Mouse (Mus musculus): Measurements from ENCODE around the gene Timp4.
A peak's percentile ranks its signal among the peaks of the same experiment; 100 is the strongest.
"Not testable (repeated sequence)": the region's sequence is repeated elsewhere in the genome, so short reads cannot be mapped to it uniquely, and the experiment has no call there.

Gene Timp4

DNA sequence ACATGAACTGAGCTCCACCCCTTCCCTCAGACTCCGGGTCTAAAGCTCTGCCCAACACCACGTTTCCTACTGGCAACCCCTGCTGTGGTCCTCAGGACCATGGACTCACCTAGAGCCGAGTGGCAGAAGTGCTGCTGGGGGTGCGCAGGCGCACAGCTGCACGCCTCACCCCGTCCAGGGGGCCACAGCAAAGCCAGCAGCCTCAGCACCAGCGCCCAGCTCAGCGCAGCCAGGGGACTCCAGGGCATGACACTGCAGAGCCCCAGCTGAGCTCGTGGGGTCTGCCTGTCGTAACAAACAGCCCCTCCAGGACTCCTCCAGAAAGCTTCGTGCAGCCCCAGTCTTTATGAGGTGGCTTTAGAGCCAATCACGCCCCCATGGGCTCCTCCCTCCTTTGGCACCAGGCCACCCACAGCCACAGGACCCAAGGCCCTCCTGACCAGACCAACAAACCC lies 447 bp downstream of the Timp4 start:
- DNase-seq, result no peak

DNA sequence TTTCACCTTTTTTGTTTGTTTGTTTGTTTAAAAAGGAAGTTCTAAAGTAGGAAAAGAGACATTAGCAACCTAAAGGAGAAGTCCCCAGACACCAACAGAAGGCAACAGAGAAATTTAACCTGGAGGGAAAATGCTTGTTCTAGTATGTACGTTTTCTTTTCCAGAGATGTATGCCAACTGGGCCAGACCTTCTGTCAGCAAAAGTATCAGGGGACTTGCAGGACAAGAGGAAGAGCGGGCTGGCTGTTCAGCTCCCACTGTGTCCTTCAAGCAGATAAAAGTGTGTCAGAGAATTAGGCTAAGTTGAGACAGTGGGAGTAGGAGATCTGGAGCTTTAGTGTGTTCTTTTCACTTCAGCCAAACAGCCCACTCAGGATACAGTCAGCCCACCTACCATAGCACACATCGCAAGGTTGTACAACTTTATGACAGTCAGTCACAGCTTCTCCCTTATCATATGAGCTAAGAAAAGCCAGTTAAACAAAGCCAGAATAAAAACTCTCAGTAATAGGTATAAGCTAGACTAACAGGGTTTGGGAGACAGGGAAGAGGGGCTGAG lies 6.4 kb downstream of the Timp4 start:
- no peak for DNase-seq

DNA sequence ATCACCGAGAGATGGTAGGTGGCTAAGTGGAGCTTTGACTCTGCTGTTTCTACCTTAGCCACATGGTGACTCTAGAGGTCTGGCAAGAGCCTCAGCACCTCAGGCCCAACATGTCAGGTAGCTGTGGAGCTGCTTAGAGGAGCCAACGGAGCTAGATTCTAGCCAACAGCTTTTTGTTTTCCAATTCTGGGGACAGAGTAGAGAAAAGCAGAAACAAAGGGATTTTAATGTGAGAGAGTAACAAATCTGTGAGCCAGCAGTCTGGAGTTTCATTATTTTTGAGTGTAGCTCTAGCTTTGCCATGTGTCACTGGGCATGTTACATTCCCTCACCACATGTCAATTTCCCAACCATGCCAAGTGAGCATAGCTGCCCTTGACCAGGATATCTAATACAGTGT lies 7.8 kb downstream of the Timp4 start:
- DNase-seq, result no peak

DNA sequence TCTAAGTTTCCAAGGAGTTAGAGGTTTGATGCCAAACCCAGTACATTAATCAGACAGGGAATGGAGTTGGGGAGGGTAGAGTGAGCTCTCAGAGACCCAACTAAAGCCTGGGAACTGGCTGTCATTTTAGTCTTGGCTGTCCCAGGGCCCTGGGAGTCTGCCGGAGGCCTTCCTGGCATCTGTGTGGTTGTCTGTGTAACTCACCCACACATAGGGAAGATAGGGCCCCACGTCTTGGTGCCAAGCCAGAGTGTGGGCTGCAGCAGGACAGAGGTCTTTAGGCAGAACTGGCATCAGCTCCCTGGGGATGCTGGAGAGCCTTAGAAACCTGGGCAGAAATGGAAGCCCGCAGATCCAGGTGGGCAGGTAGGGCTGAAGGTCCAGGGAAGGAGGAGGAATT lies 10.1 kb downstream of the Timp4 start:
- DNase-seq, result no peak

DNA sequence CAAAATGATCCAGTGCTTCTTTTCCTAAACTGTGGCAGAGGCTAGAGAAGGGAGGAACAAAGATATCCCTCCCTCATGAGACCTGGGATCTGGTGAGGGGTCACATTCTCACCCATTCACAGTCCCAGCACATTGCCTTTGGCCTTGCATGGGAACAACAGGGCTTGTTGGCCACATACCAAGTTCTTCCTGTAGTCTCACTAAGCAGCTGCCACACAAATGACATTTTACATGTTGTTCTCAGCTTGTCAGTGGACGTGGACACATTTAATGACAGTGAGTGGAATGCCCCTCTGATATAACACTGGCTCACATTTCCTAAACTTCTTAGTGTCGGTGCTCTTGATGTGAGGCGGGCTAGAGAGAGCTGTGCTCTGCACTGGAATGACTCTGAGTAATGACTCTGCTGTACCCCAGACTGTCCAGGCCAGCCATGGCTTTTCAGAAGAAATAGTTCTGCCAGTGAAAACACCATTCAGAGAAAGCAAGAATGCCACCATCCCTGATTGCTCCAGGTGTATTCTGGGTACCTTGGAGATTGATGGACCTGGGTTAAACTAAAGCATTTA lies 10.8 kb downstream of the Timp4 start:
- DNase-seq, result no peak

DNA sequence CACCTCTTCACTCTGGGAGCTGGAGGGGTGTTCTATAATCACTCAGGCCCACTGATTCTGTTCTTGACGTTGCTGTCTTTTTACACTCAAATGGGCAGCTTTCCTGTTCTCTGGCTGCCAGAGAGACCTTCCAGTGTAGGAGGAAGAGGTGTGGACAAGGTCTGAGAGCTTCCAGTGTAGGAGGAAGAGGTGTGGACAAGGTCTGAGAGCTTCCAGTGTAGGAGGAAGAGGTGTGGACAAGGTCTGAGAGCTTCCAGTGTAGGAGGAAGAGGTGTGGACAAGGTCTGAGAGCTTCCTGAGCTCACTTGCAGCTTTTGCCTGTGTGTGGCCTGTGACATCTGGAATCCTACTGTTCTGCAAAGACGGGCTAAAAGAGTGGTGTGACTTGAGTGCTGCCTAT lies 11.6 kb downstream of the Timp4 start:
- DNase-seq, result not testable (repeated sequence)

DNA sequence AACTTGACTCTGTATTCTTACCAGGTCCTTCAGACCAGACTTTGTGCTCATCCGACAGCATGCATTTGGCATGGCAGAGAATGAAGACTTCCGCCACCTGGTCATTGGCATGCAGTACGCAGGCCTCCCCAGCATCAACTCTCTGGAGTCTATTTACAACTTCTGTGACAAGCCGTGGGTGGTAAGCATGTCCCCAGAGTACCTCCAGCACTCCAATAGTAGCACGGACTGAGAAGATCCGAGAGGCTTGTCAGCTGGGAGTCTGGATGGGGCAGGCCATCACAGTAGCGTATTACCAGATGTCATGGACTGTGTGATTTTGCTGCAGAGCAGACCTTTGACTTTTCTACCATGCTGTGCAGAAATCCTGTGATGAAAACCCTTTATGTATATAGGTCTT lies 12.7 kb downstream of the Timp4 start:
- DNase-seq, result no peak

DNA sequence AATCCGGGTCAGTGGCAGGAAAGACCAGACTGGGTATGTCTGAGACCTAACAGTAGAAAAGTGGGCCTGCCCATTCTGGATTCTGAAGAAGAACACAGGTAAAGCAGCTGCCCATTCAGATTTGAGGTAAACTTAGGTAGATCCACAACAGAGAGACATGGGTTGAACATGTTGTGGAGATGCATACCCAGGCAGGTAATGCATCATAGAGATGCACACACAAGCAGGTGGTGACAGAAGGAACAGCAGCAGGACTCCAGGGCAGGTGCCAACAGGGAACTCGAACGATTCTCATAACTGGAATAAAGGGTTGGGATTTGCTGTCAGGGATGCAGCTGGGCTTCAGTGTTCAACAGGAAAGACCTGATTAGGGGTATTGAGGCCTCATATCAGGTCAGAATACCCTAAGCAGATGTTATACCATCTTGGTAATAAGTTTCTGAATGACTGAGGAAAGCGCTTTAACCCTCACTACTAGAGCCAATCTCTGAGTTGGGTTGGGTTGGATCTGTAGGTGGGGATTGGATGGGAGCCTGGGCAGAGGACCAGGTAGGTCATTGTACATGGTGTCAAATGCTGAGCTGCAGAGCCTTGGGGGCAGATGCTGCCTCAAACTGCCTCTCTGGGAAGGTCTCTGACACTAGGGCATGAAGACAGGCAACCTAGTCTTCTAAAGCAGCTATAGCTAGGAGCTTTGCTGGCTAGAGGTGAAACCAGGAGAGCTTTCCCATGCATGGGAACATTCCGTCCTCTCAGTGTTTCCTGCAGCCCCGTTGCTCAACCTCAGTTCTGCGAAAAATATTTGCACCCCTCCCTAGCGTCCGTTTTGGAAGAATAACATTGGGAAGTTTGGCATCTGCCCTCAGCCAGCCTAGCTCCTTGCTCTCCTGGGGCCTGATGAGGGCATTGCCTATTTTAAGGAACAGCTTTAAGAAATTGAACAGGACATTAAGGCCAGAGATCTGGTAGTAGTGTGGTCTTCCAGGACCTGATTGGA lies 13.7 kb downstream of the Timp4 start:
- no peak for DNase-seq

DNA sequence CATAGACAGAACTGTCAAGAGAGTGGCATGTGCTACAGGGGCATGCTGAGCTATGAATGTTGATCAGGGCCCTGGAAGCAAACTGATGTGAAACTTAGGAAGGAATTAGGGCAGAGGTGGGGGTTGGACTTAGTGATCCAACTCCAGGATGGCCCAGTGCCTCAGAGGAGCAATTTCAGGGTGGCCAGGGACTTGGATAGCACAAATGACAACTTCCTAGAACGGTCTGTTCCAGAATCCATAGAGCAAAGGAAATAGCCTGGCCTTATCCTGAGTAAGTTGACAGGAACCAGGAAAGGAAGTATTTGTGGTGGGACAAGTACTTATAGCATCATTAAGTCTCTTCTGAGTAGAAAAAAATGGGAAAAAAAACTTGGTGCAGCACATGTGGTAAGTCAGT lies 19.4 kb downstream of the Timp4 start:
- no peak for DNase-seq

DNA sequence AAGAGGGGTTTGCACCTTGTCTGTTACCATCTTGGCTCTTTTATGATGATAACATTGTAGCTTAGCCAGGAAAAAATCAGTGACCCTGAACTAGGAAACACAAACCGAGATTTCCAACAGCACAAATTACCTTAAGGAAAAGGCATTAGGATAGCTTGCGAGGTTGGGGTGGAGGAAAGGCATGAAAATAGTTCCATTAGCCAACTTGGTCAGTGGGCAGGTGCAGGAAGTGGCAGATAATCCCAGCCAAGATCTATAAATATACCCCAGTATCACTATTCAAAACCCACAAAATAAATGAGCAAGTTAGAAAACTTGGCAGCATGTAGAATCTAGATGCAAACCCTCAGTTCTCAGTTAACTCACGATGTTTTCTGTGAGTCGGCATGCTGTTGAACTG lies 20.2 kb downstream of the Timp4 start:
- no peak for DNase-seq

DNA sequence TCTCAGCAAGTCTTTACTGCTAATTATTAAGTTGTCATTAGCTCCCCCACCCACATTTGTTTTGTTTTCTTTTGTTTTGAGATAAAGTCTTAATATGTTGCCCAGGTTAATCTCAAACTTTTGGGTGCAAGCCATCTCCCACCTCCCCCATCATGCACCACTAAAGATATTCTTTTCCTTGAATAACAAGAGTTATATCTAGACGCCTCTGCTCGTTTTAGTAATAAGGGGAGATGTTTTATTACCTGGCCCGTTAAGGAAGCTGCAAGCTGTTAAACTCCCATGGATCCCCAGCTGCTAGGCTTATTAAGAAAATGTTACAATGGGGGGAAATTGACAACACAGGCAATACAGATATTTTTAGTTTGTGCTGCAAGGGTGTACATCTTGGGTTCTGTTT lies 21.4 kb downstream of the Timp4 start:
- no peak for DNase-seq

DNA sequence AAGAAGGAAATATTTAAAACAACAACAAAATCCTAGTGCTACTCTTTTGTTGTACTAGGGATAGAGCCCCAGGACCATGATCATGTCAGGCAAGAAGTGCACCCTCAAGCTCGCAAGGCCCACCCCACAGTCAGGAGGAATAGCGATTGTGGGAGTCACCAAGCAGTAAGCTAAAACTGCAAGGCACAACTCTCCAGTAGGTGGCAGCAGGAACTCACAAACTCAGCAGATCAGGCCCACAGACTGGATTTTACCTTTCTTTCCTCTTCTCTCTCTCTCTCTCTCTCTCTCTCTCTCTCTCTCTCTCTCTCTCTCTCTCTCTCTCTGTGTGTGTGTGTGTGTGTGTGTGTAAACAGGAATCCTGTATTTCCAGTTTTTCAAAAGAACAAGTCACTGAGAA lies 24.5 kb downstream of the Timp4 start:
- DNase-seq, result peak in 1 of 2 experiments; percentile 31

DNA sequence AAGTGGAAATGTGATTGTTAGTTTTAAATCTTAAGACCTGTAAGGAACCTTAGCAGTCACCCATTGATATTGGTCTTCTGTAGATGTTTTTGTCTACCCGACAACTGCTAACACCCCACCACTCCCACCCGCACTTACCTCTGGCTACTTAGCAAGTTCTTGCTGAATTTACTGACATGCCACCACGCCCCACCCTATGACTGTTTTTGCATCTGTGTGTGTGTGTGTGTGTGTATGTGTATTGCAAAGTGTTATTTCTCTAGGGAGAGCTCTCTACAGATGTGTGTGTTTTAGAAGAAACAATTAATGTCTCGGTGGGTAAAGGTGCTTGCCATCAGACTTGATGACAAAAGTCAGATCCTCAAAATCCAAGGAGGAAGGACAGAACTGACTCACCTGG lies 25.0 kb downstream of the Timp4 start, which contains the start of gene Gm17482:
Gene Gm17482 (plus strand): TSS at position 301 of the 400 bp plus-strand sequence.
- no peak for DNase-seq

DNA sequence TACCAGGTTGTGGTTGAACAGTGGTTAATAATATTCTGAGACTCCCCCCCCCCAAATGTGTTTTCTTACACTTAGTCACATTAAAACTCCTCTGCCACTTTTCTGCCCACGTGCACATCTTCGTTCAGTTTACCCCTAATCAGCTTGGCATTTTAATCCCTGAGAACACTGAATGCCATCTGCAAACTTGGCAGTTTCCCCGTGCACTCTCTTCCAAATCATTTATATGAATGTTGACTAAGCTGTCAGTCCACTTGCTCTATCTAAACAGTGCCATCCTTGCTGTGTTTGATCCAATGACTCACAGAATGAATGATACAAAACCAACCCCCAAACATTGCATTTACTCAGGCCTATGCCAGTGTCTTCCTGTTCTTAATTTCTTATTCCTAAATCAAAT lies 26.5 kb downstream of the Timp4 start:
- DNase-seq, result no peak

DNA sequence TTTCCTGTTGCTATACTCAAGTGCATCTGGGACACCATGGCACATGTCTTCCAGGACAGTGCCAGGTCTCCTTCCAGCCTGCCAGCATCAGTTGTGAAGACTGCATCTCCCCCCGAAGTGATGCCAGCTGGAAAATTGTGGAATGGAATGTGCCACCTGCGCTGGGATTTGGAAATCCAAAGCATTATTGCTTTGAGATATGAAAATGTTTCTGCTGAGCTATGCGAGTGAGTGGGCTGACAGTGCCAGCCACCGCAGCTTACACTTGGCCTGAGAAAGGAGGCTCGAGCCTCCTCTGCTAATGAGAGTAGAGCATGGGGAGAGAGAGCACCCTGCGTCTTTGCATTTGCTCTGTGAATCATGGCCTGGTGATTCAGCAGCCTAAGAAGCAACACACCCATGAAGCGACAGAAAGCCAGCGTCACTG lies 30.8 kb downstream of the Timp4 start:
- no peak for DNase-seq

DNA sequence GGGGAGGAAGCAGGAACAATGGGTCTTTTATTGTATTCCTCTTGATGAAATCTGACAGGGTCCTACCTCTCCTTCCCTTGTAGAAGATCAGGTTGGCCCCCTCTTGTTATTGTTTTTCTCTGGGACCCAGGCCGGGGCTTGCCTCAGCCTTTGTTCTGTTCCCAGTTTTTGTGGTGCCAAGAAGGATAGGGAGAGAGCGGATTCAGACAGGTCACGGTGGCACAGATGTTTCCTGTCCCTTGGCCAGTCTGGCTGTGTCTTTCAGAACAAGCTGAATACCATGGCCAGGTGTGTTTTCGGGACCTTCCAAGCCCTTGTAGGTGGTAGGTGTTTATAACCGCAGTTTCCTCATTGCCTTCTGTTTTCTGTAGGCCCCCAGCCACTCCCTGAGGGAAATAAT lies 38.9 kb downstream of the Timp4 start:
- no peak for DNase-seq

DNA sequence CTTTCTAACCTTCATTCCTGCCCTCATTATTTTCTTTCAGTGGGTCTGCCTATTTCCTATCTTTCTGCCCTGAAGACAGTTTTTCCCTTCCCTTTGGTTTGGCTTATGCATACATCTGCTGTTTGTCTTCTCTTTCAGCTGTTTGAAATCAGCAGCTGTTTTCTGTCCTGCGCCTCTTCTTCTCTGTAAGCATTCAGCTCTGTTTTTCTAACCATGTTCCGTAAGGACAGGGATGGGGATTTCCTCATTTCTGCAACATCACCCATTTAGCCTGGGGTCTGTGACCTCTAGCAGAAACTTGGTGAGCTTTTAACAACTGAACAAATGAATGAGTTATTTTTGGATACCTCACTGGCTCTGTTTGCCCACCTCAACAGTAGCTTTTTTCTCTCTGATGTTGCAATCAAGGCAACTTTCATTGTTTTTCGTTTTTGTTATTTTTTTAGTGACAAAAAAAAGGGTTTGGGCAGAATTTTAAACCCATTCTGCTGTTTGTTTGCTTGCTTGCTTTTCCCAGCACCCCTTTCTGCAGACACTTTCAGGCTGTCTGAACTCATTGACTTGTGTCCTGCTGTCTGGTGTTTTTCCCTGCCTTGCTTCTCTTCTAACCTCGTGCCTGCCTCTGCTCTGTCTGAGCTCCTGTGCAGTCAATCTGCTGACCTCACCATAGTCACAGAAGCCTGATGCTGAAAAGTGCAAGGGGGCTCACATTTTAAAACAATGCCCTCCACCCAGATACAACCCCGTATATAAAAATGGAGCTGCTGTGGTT lies 39.7 kb downstream of the Timp4 start:
- no peak for DNase-seq

DNA sequence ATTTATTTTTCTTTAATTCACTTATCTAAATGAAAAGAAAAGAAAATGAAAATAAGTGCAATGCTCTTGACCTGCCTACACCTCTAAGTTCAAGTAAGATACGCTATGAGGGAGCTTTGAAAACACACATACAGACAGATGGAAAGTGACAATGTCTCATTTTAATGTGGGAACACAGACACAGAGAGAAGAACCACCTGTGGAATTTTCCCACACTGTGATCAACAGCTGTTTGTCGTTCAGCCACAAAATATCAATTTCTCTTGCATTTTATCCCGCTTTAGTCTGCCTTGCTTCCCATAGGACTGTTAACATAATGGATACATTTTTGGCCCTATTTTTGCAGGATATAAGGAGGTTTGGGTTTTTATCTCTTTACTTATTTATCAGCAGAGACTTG lies 41.2 kb downstream of the Timp4 start:
- no peak for DNase-seq

DNA sequence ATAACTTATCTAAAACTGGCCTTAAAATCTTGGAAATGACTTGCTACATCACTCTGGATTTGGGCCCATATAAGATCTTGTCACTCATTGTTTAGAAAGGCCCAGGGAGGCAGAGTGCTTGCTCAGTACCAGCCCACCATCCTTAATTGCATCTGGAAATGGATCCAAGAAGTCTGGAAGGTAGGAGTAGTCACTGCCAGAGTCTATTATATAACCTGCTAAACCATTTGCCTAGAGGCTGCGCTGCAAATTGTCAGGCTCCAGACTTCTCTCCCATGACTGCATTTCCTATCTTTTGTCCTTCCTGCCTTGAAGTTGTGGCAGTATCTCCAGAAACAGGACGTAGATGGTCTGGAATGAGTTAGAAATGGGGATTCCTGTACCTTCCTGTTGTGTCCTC lies 41.8 kb downstream of the Timp4 start:
- no peak for DNase-seq

DNA sequence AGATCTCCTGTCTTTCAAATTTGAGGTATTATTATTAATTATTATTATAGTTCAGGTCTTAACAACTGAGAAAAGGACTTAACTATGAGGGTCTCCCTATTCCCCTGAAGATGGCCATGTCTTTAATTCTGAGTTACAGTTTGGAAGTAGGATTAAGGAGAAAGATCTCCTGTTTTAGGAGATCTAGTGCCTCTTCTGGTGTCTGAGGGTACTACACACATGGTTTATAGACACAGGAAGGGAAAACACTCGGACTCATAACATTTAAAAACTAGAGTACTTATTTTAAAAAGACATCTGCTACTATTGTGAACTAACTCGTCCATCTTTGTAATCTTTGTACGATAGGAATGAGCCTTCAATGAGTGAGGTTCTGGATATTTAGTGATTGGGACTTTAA lies 49.0 kb downstream of the Timp4 start:
- DNase-seq, result no peak

DNA sequence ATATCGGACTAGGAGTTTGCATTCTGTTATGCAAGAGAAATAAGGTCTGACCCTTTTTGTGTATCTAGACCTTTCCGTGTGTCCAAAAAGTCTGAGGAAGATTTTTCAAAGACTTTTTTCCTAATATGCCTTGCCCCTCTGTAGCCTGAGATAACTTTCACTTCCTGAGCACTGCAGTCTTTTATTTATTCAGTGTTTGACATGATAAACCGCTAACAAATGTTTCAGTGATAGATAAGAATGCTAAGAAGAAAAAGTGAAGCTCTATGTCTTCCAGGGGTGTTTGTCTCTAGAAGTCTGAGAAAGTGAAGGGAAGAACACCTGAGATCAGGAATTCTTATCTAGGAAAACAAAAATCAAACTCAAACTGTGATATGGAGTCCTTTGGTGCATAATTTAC lies 51.3 kb downstream of the Timp4 start:
- no peak for DNase-seq
